Mouse (Mus musculus): ENCODE measurements around the gene Patz1. TPM values are rescaled to one million over a fixed set of nuclear protein-coding genes. Genes with fewer than 3 reads are reported as not detected.

Gene Patz1
- 32.0 and 49.1 TPM in 2 replicates for polyA plus RNA-seq (2016; fragmentation: Nextera tagmentation; extraction: Ambion mirVana)

GRCm38 (mm10) chr11:3288521-3289301 is at the start of gene Patz1:
Patz1 (plus strand) TSS chr11:3288874.
- Histone ChIP-seq H3K27ac (peak within 1 kb of the TSS; percentile 100), H3K4me1 (peaks cover 31% of the 10 kb centered on the region), H3K9me3 (no peaks in the 10 kb centered on the region), H3K36me3 (peaks cover 17% of the 10 kb centered on the region), H3K27me3 (ENCODE audit: insufficient read depth, poor library complexity, severe bottlenecking) (no peaks in the 10 kb centered on the region), H3K4me3 (peak within 1 kb of the TSS; percentile 90)
- peak; percentile 92 for DNase-seq (ENCODE audit: low spot score)
- under 1% methylated on average over 41 of the region's 41 CpGs for WGBS

DNA sequence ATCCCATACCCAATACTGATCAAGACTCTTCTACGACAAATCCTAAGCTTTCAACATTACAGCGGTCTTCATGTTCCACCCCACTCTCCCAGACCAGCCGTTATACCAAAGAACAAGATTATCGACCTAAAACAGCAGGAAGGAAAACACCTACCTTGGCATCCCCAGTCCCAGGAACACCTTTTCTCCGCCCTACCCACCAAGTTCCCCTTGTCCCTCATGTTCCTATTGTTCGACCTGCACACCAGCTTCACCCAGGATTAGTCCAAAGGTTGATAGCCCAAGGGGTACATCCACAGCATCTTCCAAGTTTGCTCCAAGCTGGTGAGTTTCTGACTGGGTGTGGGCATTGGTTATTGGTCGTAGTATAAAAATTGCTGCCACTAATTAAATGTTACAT is 46.3 kb upstream of the Patz1 start:
- Histone ChIP-seq H3K4me1 (no peaks in the 10 kb centered on the region), H3K27me3 (ENCODE audit: insufficient read depth, poor library complexity, severe bottlenecking) (no peaks in the 10 kb centered on the region), H3K4me3 (no peak overlapping the region), H3K27ac (no peak overlapping the region), H3K36me3 (peaks cover 93% of the 10 kb centered on the region), H3K9me3 (no peaks in the 10 kb centered on the region)
- 90% methylated on average over 7 of the region's 7 CpGs for WGBS
- DNase-seq (ENCODE audit: low spot score), result no peak

DNA sequence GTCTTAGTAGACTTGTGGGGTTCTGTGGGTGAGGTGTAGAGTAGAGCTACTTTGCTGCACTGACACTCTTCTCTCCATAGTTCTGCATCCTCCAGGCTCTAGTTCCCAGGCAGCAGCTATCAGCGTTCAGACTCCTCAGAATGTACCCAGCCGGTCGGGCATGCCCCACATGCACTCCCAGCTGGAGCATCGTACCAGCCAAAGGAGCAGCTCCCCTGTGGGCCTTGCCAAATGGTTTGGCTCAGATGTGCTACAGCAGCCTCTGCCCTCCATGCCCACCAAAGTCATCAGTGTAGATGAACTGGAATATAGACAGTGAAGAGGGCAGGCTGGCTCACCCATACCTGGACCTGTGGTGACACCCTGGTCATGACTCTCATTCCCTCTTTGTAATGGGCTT is 44.9 kb upstream of the Patz1 start:
- DNase-seq (ENCODE audit: low spot score), result no peak
- Histone ChIP-seq H3K36me3 (peaks cover 94% of the 10 kb centered on the region), H3K9me3 (no peaks in the 10 kb centered on the region), H3K4me1 (no peaks in the 10 kb centered on the region), H3K27me3 (ENCODE audit: insufficient read depth, poor library complexity, severe bottlenecking) (no peaks in the 10 kb centered on the region), H3K27ac (no peak overlapping the region), H3K4me3 (no peak overlapping the region)
- WGBS, result 81% methylated on average over 4 of the region's 4 CpGs

GRCm38 (mm10) chr11:3247387-3247786 is 41.3 kb upstream of the Patz1 start:
- DNase-seq (ENCODE audit: low spot score), result no peak
- Histone ChIP-seq H3K9me3 (no peaks in the 10 kb centered on the region), H3K27ac (no peak overlapping the region), H3K27me3 (ENCODE audit: insufficient read depth, poor library complexity, severe bottlenecking) (no peaks in the 10 kb centered on the region), H3K36me3 (peaks cover 93% of the 10 kb centered on the region), H3K4me1 (no peaks in the 10 kb centered on the region), H3K4me3 (no peak overlapping the region)
- 91% methylated on average over 2 of the region's 2 CpGs for WGBS

DNA sequence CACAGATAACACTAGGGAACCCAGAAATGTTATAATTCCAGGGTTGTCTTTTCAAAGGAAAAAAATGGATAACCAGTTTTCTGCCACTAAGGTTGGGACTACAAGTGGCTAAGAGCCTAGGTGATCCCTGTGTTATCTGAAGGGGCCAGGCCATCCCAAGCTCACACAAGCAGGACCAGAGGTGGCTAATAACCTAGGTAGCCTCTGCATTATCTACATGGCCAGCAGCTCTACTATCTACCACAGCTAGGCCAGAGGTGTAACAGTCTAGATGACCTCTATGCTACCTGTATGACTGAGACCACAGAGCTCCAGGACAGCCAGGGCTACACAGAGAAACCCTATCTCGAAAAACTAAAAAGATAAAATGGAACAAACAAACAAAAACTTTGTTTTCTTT is 29.1 kb upstream of the Patz1 start:
- no peaks in the 10 kb centered on the region for H3K9me3 ChIP-seq
- no peaks in the 10 kb centered on the region for H3K27me3 ChIP-seq (ENCODE audit: insufficient read depth, poor library complexity, severe bottlenecking)
- no peak overlapping the region for H3K4me3 ChIP-seq
- 86% methylated on average over 1 of the region's 1 CpGs for WGBS
- peaks cover 95% of the 10 kb centered on the region for H3K36me3 ChIP-seq
- H3K4me1 ChIP-seq, result peaks cover under 1% of the 10 kb centered on the region
- no peak for DNase-seq (ENCODE audit: low spot score)
- no peak overlapping the region for H3K27ac ChIP-seq

- peaks cover 37% of the 10 kb centered on the region for H3K36me3 ChIP-seq
- peak overlapping the region; percentile 77 for H3K4me3 ChIP-seq
- no peaks in the 10 kb centered on the region for H3K9me3 ChIP-seq
- H3K27ac ChIP-seq, result peak overlapping the region; percentile 95
- H3K4me1 ChIP-seq, result peaks cover 9% of the 10 kb centered on the region
- peak; percentile 82 for DNase-seq (ENCODE audit: low spot score)
- no peaks in the 10 kb centered on the region for H3K27me3 ChIP-seq (ENCODE audit: insufficient read depth, poor library complexity, severe bottlenecking)
- WGBS, result 2% methylated on average over 26 of the region's 26 CpGs
Measured at GRCm38 (mm10) chr11:3265291-3266078, 23.2 kb upstream of the Patz1 start.

DNA sequence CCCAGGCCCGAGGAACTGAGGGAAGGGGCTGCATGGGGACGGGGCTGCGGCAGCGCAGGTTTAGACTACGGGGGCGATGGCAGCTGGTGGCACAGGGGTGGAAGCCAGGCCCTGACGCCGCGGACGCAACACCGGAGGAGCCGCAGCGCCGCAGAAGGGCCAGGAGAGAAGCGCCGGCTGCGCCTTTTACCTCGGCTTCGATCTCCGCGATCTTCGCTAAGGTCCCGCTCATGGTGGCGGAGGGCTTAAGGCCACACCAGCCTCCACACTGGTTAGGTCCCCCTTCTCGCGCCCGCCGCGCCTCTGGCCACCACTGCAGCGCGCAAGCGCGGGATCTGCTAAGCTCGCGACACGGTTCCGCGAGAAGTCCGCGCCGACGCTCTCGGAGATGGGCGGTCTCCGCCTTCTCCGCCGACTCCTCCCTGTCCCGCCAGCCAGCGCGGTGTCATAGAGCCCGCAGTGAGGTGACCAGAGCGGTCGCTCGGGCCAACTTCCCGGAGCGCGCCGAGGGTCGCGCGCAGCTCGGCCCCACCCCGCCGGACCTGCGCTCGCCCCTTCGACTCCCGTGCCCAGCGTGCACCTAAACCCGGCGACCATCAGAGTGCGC is 22.5 kb upstream of the Patz1 start, which contains the start of gene Drg1:
Gene Drg1, minus strand, starts transcription at position 337 of the 607 bp plus-strand sequence.
- H3K9me3 ChIP-seq, result no peaks in the 10 kb centered on the region
- peak within 1 kb of the TSS; percentile 95 for H3K27ac ChIP-seq
- peak within 1 kb of the TSS; percentile 77 for H3K4me3 ChIP-seq
- peaks cover 9% of the 10 kb centered on the region for H3K4me1 ChIP-seq
- no peaks in the 10 kb centered on the region for H3K27me3 ChIP-seq (ENCODE audit: insufficient read depth, poor library complexity, severe bottlenecking)
- DNase-seq (ENCODE audit: low spot score), result peak; percentile 98
- under 1% methylated on average over 72 of the region's 72 CpGs for WGBS
- peaks cover 30% of the 10 kb centered on the region for H3K36me3 ChIP-seq

DNA sequence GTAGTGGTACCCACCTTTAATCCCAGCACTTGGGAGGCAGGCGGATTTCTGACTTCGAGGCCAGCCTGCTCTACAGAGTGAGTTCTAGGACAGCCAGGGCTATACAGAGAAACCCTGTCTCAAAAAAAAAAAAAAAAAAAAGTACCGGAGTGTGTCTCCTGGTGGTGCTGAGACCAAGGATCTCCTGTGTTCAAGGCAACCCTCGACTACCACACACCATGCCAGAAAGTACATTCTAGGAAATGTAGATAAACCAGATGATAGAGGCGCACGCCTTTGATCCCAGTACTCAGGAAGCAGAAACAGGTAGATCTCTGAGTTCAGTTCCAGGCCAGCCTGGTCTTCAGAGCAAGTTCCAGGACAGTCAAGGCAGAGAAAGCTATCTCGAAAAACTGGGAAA is 21.5 kb upstream of the Patz1 start:
- Histone ChIP-seq H3K9me3 (no peaks in the 10 kb centered on the region), H3K4me3 (peak overlapping the region; percentile 77), H3K27ac (peak overlapping the region; percentile 95), H3K36me3 (peaks cover 20% of the 10 kb centered on the region), H3K4me1 (peaks cover 9% of the 10 kb centered on the region), H3K27me3 (ENCODE audit: insufficient read depth, poor library complexity, severe bottlenecking) (no peaks in the 10 kb centered on the region)
- 47% methylated on average over 7 of the region's 7 CpGs for WGBS
- no peak for DNase-seq (ENCODE audit: low spot score)

GRCm38 (mm10) chr11:3269241-3269640 is 19.4 kb upstream of the Patz1 start:
- Histone ChIP-seq H3K9me3 (no peaks in the 10 kb centered on the region), H3K36me3 (0 out of 2 replicates have a peak, but pooled peaks cover under 1% of the 10 kb centered on the region), H3K27me3 (ENCODE audit: insufficient read depth, poor library complexity, severe bottlenecking) (no peaks in the 10 kb centered on the region), H3K27ac (no peak overlapping the region), H3K4me1 (peaks cover 9% of the 10 kb centered on the region), H3K4me3 (no peak overlapping the region)
- no peak for DNase-seq (ENCODE audit: low spot score)
- WGBS, result 38% methylated on average over 4 of the region's 4 CpGs

GRCm38 (mm10) chr11:3278351-3278750 is 10.3 kb upstream of the Patz1 start:
- no peak for DNase-seq (ENCODE audit: low spot score)
- no peak overlapping the region for H3K27ac ChIP-seq
- H3K36me3 ChIP-seq, result 0 out of 2 replicates have a peak, but pooled peaks cover 2% of the 10 kb centered on the region
- H3K4me3 ChIP-seq, result no peak overlapping the region
- H3K27me3 ChIP-seq (ENCODE audit: insufficient read depth, poor library complexity, severe bottlenecking), result no peaks in the 10 kb centered on the region
- 57% methylated on average over 5 of the region's 5 CpGs for WGBS
- no peaks in the 10 kb centered on the region for H3K4me1 ChIP-seq
- peaks cover 14% of the 10 kb centered on the region for H3K9me3 ChIP-seq

DNA sequence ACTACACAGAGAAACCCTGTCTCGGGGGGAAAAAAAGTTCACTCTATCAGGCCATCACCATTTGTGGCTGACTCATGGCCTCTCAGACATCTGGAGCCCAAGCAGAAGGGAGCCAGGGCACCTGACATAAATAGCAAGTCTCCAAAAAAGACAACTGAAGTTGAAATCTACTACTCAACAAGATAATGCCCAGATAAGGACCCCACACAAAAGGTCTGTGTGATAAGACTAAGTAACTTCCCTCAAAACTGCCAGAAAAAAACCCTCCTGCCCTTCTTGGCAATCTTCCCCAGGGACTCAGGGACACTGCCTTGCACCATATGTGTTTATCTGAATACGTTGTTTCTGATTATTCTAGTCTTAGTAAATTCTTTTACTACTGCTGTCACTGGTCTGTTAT is 8.9 kb upstream of the Patz1 start:
- no peak for DNase-seq (ENCODE audit: low spot score)
- Histone ChIP-seq H3K4me3 (no peak overlapping the region), H3K27me3 (ENCODE audit: insufficient read depth, poor library complexity, severe bottlenecking) (no peaks in the 10 kb centered on the region), H3K9me3 (peaks cover 14% of the 10 kb centered on the region), H3K27ac (no peak overlapping the region), H3K36me3 (0 out of 2 replicates have a peak, but pooled peaks cover 2% of the 10 kb centered on the region), H3K4me1 (no peaks in the 10 kb centered on the region)
- 46% methylated on average over 2 of the region's 2 CpGs for WGBS

- no peak for DNase-seq (ENCODE audit: low spot score)
- Histone ChIP-seq H3K27ac (no peak overlapping the region), H3K36me3 (0 out of 2 replicates have a peak, but pooled peaks cover 2% of the 10 kb centered on the region), H3K4me1 (peaks cover 3% of the 10 kb centered on the region), H3K27me3 (ENCODE audit: insufficient read depth, poor library complexity, severe bottlenecking) (no peaks in the 10 kb centered on the region), H3K9me3 (peaks cover 14% of the 10 kb centered on the region), H3K4me3 (no peak overlapping the region)
- 78% methylated on average over 6 of the region's 6 CpGs for WGBS
Measured at GRCm38 (mm10) chr11:3282887-3283286, 5.8 kb upstream of the Patz1 start.
